Mouse (Mus musculus): ENCODE measurements around the gene Pex1.

DNA sequence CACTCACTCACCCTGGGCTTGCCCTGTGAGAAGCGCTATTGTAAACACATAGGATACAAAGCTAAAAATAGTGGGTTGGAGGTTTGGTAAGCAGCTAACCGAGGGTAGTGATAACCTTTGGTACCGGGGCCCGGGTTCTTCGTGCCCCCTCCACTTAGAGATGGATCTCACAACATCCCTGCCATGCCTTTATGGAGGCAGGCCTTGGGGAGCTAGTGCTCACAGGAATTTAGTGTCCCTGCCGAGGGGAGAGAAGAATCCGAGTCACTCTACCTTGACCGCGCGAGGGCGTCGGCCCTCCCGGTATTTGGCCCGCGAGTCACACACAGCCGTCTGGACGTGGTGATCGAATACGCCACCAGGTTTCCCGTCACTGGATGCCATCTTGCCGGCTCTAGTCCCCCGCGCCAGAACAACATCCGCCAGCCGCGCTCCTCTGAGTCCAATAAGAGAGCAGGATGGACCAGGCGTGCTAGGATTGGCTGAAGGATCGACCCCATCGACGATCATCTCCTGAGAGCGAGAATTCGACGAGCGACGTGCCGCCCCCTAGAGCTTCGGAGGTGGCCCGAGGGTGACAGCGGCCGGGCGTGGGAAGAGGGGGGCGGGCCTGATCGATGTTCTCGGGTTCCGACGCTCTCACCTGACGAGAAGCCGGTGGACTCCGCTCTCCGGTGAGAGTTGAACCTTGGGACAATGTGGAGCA is at the start of gene Pex1:
- peak; percentile 67 for TF ChIP-seq MAX (IDR thresholded peaks at IDR 0.05; ENCODE audit: low read length)
- no peak for TF ChIP-seq CHD1 (IDR thresholded peaks at IDR 0.05; ENCODE audit: low read depth, low read length)
- peak in 1 of 2 experiments; percentile 81; a peak in 2 of 4 replicates for TF ChIP-seq POLR2A (IDR thresholded peaks at IDR 0.05; ENCODE audit: control insufficient read depth in 1 of 2, insufficient read depth in 1 of 2, low read depth in 1 of 2, low read length in 2 of 2, poor library complexity in 1 of 2)
- TF ChIP-seq ZNF384 (IDR thresholded peaks at IDR 0.05; ENCODE audit: low read depth, low read length) = no peak

All from MEL (cell line).